Mouse (Mus musculus): ENCODE data around the gene Kcnc1.

- TF ChIP-seq RCOR1 (conservative IDR thresholded peaks at IDR 0.05; ENCODE audit: low read depth, low read length) (no peak), EP300 (IDR thresholded peaks at IDR 0.05; ENCODE audit: low read length) (no peak)
Observed at GRCm38 (mm10) chr7:46418102-46418622, 21.9 kb downstream of the Kcnc1 start.

All from CH12.LX (cell line).